Mouse (Mus musculus) v-Abl transformed pro-B cells (cell line): ENCODE measurements around the gene Atpaf2.

ENCODE experiments used
- in situ Hi-C, 2 experiments: fragments of 400-800 bp; cut with MboI; formaldehyde crosslinking; loops; one replicate each; pipeline ENCODE4 v1.15.1; 2025; ENCODE audit not compliant: unreplicated experiment in 2 of 2

Atpaf2 gene

GRCm38 (mm10) chr11:60412173-60412572, 6.1 kb downstream of the Atpaf2 start:
- in situ Hi-C loops: loop anchor here in 1 of 2 experiments (10.0 kb wide), 1 partner anchor 217 kb away; no protein-coding TSS in a partner anchor

DNA sequence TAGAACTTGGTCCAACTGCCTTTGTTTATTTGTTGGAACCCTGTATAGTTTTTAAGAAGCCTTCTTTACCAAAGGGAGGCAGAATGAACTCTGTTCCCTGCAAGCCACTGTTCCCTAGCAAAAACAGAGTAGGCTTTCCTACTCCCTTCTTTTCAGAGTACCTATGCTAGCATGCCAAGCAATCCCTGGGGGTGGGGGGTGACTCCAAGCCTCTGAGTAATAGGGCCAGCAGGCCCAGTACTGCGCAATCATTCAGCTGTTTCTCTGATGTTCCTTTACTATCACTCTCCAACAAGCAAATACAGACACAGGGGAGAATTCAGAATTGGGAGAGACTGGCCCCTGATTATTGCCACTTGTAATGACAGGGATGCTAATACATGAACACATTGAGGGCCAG, 11.7 kb downstream of the Atpaf2 start:
- in situ Hi-C loops: loop anchor here (5.0 to 10.0 kb wide), 3 partner anchors 329 to 532 kb away; no protein-coding TSS in a partner anchor

DNA sequence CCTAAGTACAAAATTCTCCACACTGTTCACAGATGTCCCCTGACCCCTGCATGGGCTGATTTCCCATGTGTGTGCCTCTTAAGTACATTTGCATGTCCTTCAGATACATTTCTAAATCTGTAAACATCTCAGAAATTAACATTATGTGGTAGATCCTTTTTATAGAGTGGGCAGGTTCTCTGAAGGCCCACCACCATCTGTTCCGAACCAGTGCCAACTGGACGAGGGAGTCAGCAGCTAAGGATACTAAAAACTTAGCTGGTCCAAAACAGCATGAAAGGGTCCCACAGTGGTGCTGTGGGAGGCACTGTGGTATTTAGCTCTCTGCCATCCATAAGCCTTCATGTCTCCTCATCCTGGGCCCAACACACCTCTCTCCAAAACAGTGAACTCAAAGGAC, 21.1 kb downstream of the Atpaf2 start:
- in situ Hi-C loops: loop anchor here in 1 of 2 experiments (10.0 kb wide), 1 partner anchor 82 kb away; no protein-coding TSS in a partner anchor

- in situ Hi-C loops: loop anchor here in 1 of 2 experiments (10.0 kb wide), 1 partner anchor 82 kb away; no protein-coding TSS in a partner anchor
Observed at GRCm38 (mm10) chr11:60396546-60396945, 21.7 kb downstream of the Atpaf2 start.

GRCm38 (mm10) chr11:60391346-60391745, 26.9 kb downstream of the Atpaf2 start:
- in situ Hi-C loops: loop anchor here in 1 of 2 experiments (10.0 kb wide), 1 partner anchor 77 kb away; no protein-coding TSS in a partner anchor

DNA sequence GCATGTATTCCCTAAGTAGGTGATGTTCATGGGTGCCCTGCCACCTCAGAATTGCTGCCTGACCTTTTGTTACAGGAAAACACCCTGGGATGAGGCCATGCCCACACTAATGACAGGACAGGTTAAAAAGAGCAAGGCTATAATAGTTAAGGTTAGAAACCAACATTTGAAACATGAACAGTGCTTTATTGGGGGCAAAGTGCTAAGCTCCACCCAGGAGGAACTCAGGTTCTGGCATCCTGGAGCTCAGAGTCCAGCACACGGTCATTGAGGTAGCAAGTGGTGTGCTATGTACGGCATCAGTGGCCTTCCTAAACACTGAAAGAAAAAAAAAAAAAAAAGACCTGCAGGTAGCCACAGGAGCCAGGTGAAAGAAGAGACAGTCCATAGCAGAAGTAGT, 30.3 kb downstream of the Atpaf2 start:
- in situ Hi-C loops: no loop called here

GRCm38 (mm10) chr11:60385946-60386345, 32.3 kb downstream of the Atpaf2 start:
- in situ Hi-C loops: no loop called here

DNA sequence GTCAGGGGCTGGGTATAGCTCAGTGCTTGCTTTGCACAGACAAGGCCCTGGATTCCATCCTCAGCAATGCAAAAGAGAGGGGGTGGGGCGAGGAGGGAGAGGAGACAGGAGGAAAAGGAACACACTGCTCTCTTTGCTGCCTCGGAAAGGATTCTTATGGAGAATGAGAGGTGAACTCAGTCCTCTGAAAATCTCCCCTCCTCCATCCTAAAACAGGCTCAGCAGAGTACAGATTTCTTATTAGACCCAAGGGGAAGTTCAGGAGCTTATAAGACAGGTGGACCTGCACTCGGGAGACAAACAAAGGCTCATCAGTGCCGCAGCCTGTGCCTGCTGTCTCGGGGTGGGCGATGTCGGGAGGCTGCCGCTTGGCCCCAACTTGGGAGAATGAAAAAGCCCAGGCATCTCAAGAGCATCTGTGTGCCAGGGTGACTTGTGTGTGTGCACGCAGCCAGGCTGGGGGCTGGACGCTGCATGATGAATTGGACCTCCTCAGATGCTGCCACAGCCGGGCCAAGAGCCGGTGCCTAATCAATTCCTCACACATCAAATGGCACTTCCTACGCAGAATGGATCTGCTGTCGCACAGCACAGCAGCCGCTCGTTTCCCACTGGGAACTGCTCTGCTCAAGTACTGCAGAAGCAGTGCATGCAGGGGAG, 33.4 kb downstream of the Atpaf2 start:
- in situ Hi-C loops: no loop called here

GRCm38 (mm10) chr11:60383518-60383917, 34.7 kb downstream of the Atpaf2 start:
- in situ Hi-C loops: no loop called here

GRCm38 (mm10) chr11:60374481-60374880, 43.8 kb downstream of the Atpaf2 start:
- in situ Hi-C loops: no loop called here

- in situ Hi-C loops: no loop called here
Observed at GRCm38 (mm10) chr11:60370431-60370830, 47.8 kb downstream of the Atpaf2 start.

- in situ Hi-C loops: no loop called here
Observed at GRCm38 (mm10) chr11:60369448-60369847, 48.8 kb downstream of the Atpaf2 start.

DNA sequence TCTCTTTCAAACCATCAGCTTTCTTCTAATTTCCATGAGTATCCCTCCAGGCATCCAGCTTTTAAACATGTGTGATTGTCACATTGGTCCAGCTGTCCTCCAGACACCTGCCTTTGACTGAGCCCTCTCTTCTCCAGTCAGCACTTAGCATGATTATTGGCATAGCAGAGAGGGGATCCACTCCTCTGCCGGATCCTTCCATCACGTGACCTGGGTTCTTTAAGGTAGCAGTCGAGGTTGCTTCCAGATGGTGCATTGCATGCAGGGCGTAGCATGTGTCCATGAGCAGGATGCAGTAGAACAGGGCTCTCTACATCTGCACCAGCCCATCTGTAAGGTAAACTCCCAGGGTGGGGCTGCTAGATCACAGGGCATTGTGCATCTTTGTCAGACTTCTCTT, 49.3 kb downstream of the Atpaf2 start:
- in situ Hi-C loops: no loop called here

DNA sequence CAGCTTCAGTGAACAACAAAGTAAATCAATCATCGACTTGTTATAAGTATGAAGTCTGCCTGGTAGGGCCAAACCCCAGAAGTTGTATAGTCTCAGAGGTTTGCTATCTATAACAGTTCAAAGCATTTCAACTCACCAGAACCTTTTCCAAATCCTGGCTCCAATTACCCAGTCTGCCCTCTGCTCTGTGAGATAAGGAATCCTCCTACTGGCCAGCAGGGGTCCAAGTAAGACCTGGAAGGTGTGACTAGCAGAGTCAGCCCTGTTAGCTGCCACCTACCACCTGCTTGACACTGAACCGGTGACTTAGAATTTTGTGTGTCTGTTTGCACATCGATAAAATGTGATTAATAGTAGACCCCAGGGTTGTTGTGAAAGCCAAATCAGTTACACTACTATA, 51.0 kb downstream of the Atpaf2 start:
- in situ Hi-C loops: no loop called here

- in situ Hi-C loops: no loop called here
Observed at GRCm38 (mm10) chr11:60366239-60367019, 51.8 kb downstream of the Atpaf2 start.

GRCm38 (mm10) chr11:60360631-60361201, 57.5 kb downstream of the Atpaf2 start:
- in situ Hi-C loops: no loop called here

- in situ Hi-C loops: no loop called here
Observed at GRCm38 (mm10) chr11:60359936-60360335, 58.3 kb downstream of the Atpaf2 start.

- in situ Hi-C loops: no loop called here
Observed at GRCm38 (mm10) chr11:60359138-60359537, 59.1 kb downstream of the Atpaf2 start.

GRCm38 (mm10) chr11:60358548-60358947, 59.7 kb downstream of the Atpaf2 start:
- in situ Hi-C loops: no loop called here

- in situ Hi-C loops: no loop called here
Observed at GRCm38 (mm10) chr11:60357116-60357515, 61.1 kb downstream of the Atpaf2 start.

GRCm38 (mm10) chr11:60355952-60356351, 62.3 kb downstream of the Atpaf2 start:
- in situ Hi-C loops: no loop called here
